Mouse (Mus musculus) spleen, postnatal 36 days (tissue): Measurements from ENCODE around the gene Simc1.

Experiments used
- DNase-seq, 2 experiments: peaks; one replicate each; pipeline ENCODE4 v3.0.0; 2022; ENCODE audit warnings: low spot score in 2 of 2, mixed read lengths in 1 of 2

Gene Simc1

DNA sequence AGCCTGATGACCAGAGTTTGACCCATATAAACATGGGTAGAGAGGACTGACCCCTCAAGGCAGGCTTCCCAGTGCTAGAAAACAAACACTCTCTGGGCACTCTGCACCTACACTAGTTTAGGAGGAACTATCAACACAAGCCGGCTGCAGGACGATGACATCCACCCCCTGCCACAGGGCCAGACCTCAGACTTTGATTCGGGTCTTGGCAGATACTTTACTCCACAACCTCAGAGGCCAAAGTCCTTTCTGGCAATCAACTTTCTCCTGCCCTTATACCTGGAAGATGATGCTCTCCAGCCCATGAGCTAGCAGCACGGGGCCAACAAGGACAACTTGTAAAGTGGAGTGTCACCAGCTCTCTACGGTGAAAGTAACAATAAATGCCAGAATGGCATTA is 79.3 kb downstream of the Simc1 start:
- DNase-seq = no peak

DNA sequence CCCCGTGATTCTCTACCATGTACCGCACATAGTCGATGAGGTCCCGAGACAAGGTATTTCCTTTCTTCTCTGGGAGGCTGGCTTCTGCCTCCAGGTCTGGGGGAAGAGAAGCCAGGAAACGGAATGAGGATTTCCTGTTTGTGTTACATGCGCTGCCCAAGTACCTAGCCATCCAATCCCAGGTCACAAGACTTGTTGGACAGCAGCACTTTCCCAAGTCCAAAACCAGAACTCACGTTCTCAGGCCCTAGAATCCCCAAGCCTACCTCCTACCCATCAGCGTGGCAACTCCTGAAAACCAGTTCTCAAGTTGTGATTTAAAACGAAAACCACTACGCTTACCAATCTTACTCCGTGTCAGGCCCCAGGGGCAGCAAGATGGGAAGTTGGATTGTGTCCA is 82.3 kb downstream of the Simc1 start:
- DNase-seq = no peak

GRCm38 (mm10) chr13:54589414-54589995 is 85.9 kb downstream of the Simc1 start:
- no peak for DNase-seq

DNA sequence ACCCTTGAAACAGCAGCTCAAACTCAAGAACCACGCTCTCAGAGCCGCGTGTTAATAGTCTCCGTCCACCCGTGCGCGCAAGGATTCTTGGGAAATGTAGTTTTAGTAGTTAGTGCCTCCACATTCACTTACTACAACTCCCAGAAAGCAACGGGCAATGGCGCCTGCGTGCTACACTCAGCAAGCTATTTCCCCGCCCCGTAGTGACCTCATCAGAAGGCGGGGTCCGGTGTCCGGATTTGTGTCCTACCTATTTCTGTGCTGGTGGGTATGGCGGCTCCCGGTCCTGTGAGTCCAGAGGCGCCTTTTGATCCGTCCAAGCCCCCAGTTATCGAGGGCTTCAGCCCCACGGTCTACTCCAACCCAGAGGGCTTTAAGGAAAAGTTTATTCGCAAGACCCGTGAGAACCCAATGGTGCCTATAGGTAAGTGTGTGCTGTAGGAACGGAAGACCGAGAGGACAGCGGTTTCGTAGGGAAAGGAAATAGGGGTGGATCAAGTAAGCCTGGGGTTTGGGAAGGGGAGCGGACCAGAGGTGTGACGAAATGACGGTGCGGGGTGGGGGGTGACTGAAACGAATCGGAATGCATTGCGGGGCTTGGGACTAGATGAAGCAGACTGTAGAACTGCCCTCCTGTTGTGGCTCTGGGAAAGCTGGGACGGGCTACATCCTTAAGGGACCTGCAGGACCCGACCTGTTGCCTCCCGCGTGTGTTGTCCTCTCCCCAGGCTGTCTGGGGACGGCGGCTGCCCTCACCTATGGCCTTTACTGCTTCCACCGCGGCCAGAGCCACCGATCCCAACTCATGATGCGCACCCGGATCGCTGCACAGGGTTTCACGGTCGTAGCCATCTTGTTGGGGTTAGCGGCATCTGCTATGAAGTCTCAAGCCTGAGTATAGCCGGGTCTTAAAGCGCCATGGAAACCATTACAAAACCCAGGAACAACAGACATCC is 86.7 kb downstream of the Simc1 start, which contains the start of the genes Nop16 and Higd2a:
Gene Nop16, minus strand, starts transcription at position 95 of the 956 bp plus-strand sequence.
Gene Higd2a, plus strand, starts transcription at position 212 of the 956 bp plus-strand sequence.
- DNase-seq = peak; percentile 97 to 99

- DNase-seq = no peak
These were observed 88.3 kb downstream of the Simc1 start for GRCm38 (mm10) chr13:54591776-54592356.

- no peak for DNase-seq
These were observed 90.0 kb downstream of the Simc1 start for GRCm38 (mm10) chr13:54593617-54594016.

DNA sequence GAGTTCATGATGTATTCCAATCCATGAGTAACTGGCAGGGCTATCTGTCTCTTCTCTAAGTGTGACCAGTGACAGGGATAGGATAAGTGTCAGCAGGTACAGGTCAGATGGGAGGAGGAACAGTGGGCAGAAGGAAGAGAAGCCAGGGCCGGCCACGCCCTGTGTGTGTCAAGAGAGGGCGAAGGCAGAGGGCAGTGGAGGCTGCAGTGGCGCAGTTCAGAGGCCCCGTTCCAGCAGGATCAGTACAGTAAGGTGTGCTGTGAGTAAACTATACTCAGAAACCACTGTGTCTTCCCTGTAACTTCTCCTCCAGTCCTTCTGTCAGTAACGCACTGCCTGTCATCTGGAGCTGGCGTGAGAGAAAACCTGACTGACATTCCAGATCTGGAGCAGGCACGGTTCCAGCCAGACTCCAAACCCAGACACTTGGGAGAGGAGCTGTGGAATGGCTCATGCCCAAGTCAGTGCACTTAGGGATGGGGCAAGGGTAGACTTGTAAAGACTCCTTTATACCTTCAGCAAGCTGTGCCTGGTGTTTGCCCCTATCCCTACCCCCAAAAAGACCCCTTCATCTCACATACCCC is 92.6 kb downstream of the Simc1 start:
- DNase-seq = no peak

GRCm38 (mm10) chr13:54596870-54597269 is 93.3 kb downstream of the Simc1 start:
- no peak for DNase-seq

DNA sequence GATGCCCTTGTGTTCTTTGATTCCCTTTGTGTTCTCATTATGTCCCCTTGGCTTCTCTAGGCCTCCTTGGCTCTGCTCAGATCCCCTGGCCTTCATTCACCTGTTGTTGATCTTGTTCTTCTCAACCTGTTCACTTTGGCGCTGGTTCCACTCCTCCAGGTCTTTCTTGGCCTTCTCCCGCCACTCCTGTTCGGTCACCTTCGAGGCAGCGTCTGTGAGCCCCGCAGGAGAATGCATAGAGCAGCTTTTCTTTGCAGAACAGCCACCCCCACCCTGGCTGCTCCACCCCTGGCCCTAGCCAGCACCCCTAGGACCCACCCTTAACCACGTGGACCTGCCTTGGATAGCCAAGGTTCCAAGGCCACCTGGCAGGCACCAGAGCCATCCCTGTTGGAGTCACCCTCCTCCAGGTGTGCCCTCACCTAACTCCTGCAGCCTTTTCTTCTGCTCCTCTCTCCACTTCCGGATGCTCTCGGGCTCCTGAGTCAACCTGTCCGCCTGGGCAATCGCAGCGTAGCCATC is 95.1 kb downstream of the Simc1 start:
- no peak for DNase-seq
